26 mouse cellular contexts compared by ENCODE assay signal in genomic region chr17:81589791-81590190, GRCm38 (mm10).
DNase-seq lines count a peak whose midpoint lies in the region; ATAC-seq and TF ChIP-seq lines count a peak whose summit lies in the region.
"Had no signal": no experiment of that assay in that cellular context is flagged by ENCODE, and none has a peak within 500 bp of the region (broad histone marks: within the 10 kb centered on the region; RNA-seq: fewer than 3 reads in every experiment).

No protein-coding gene starts in this region.

- no peaks in the 10 kb centered on the region for H3K9me3 ChIP-seq in heart, postnatal 0 days (replicated peaks; ENCODE audit: control insufficient read depth, low read length)
- H3K9me3 ChIP-seq in midbrain, embryonic 15.5 days = no peaks in the 10 kb centered on the region
- H3K9me3 ChIP-seq in midbrain, embryonic 14.5 days (ENCODE audit: control insufficient read depth, low read length) = no peaks in the 10 kb centered on the region
- H3K9me3 ChIP-seq: forebrain, embryonic 13.5 days; heart, embryonic 12.5 days; limb, embryonic 10.5 days; limb, embryonic 15.5 days; liver, embryonic 13.5 days; megakaryocyte, embryonic 14.5 days had no signal

- H3K4me3 ChIP-seq in heart, postnatal 0 days (ENCODE audit: low read depth, low read length) = no peak overlapping the region
- H3K4me3 ChIP-seq in midbrain, embryonic 15.5 days = no peak overlapping the region
- H3K4me3 ChIP-seq in midbrain, embryonic 14.5 days (replicated peaks; ENCODE audit: low read depth, low read length) = no peak overlapping the region
- H3K4me3 ChIP-seq: forebrain, embryonic 13.5 days; heart, embryonic 12.5 days; limb, embryonic 10.5 days; limb, embryonic 15.5 days; liver, embryonic 13.5 days; megakaryocyte, embryonic 14.5 days had no signal

- ATAC-seq in heart, postnatal 0 days (ENCODE audit: insufficient read depth, low read depth) = no peak; the same call in 1 of the 2 replicates
- peak; percentile 24; the same call in 1 of the 2 replicates for ATAC-seq in midbrain, embryonic 15.5 days (replicated peaks)
- no peak for ATAC-seq in midbrain, embryonic 14.5 days (ENCODE audit: low FRiP score, low TSS enrichment)
- ATAC-seq: forebrain, embryonic 13.5 days; intestine, embryonic 16.5 days; lung, postnatal 0 days had no signal

- peaks cover 26% of the 10 kb centered on the region for H3K4me1 ChIP-seq in heart, postnatal 0 days (ENCODE audit: control insufficient read depth, insufficient read depth)
- no peaks in the 10 kb centered on the region for H3K4me1 ChIP-seq in midbrain, embryonic 15.5 days
- H3K4me1 ChIP-seq in midbrain, embryonic 14.5 days (ENCODE audit: control insufficient read depth, insufficient read depth, low read length) = no peaks in the 10 kb centered on the region
- H3K4me1 ChIP-seq: forebrain, embryonic 13.5 days; limb, embryonic 10.5 days; limb, embryonic 15.5 days; liver, embryonic 13.5 days; megakaryocyte, embryonic 14.5 days had no signal

- no peak for DNase-seq in heart, postnatal 0 days (ENCODE audit: low spot score)
- no peak for DNase-seq in heart, adult 8-10 months (ENCODE audit: low spot score)
- no peak for DNase-seq in midbrain, embryonic 14.5 days
- peak; percentile 56 for DNase-seq in retina, postnatal 1 day
- DNase-seq in retina, embryonic 14.5 days (ENCODE audit: low spot score) = no peak
- DNase-seq: adrenal gland, postnatal 25 days; B cell, adult 2 months; cerebellum, postnatal 36 days; gastrocnemius, postnatal 25 days; heart, adult 11 months; heart, postnatal 14 days; kidney, adult 8-10 months; kidney, postnatal 4 days; liver, embryonic 13.5 days; lung, adult 18-20 months; lung, postnatal 4 days; right cerebral cortex, postnatal 14 days had no signal

- TF ChIP-seq CTCF in heart, postnatal 0 days (IDR thresholded peaks at IDR 0.05; ENCODE audit: low read depth) = no peak

- TF ChIP-seq EP300 in heart, postnatal 0 days (IDR thresholded peaks at IDR 0.05; ENCODE audit: low read depth) = no peak

- no peak overlapping the region for H3K4me2 ChIP-seq in heart, postnatal 0 days (ENCODE audit: low read depth, low read length)
- H3K4me2 ChIP-seq in midbrain, embryonic 15.5 days = no peak overlapping the region
- H3K4me2 ChIP-seq in midbrain, embryonic 14.5 days (ENCODE audit: low read length) = no peak overlapping the region
- H3K4me2 ChIP-seq: forebrain, embryonic 13.5 days; heart, embryonic 12.5 days; limb, embryonic 15.5 days; liver, embryonic 13.5 days had no signal

- 56% methylated on average over 7 of the region's 7 CpGs for WGBS in heart, postnatal 0 days
- 64% methylated on average over 7 of the region's 7 CpGs for WGBS in midbrain, embryonic 15.5 days
- 72% methylated on average over 7 of the region's 7 CpGs for WGBS in midbrain, embryonic 14.5 days

- no peaks in the 10 kb centered on the region; the same call in 1 of the 2 replicates for H3K36me3 ChIP-seq in heart, postnatal 0 days (replicated peaks; ENCODE audit: control insufficient read depth, insufficient read depth, low read length)
- no peaks in the 10 kb centered on the region for H3K36me3 ChIP-seq in midbrain, embryonic 15.5 days (replicated peaks)
- H3K36me3 ChIP-seq in midbrain, embryonic 14.5 days (ENCODE audit: control insufficient read depth, insufficient read depth, low read length) = no peaks in the 10 kb centered on the region
- H3K36me3 ChIP-seq: heart, embryonic 12.5 days; limb, embryonic 10.5 days; limb, embryonic 15.5 days; liver, embryonic 13.5 days had no signal

- no peaks in the 10 kb centered on the region for H3K27me3 ChIP-seq in heart, postnatal 0 days (ENCODE audit: control insufficient read depth, insufficient read depth, low read length)
- no peaks in the 10 kb centered on the region for H3K27me3 ChIP-seq in midbrain, embryonic 15.5 days (replicated peaks)
- H3K27me3 ChIP-seq in midbrain, embryonic 14.5 days (ENCODE audit: control insufficient read depth, insufficient read depth, low read length) = no peaks in the 10 kb centered on the region
- H3K27me3 ChIP-seq: forebrain, embryonic 13.5 days; heart, embryonic 12.5 days; limb, embryonic 15.5 days; liver, embryonic 13.5 days; megakaryocyte, embryonic 14.5 days had no signal

- no peak overlapping the region for H3K9ac ChIP-seq in heart, postnatal 0 days (replicated peaks; ENCODE audit: low read depth, low read length)
- no peak overlapping the region for H3K9ac ChIP-seq in midbrain, embryonic 15.5 days
- H3K9ac ChIP-seq in midbrain, embryonic 14.5 days (replicated peaks; ENCODE audit: low read length) = no peak overlapping the region
- H3K9ac ChIP-seq: forebrain, embryonic 13.5 days; heart, embryonic 12.5 days; limb, embryonic 15.5 days; liver, embryonic 13.5 days had no signal

- H3K27ac ChIP-seq in heart, postnatal 0 days (ENCODE audit: low read depth) = peak overlapping the region; percentile 35; the same call in 1 of the 2 replicates
- H3K27ac ChIP-seq in midbrain, embryonic 15.5 days = no peak overlapping the region
- H3K27ac ChIP-seq in midbrain, embryonic 14.5 days (replicated peaks; ENCODE audit: low read depth, low read length) = no peak overlapping the region
- H3K27ac ChIP-seq: forebrain, embryonic 13.5 days; kidney, postnatal 0 days; limb, embryonic 10.5 days; limb, embryonic 15.5 days; liver, embryonic 13.5 days had no signal
